Mouse (Mus musculus) kidney, adult 2 months (tissue): ENCODE results near the gene Clpsl2. TPM values are rescaled to one million over a fixed set of nuclear protein-coding genes. Genes with fewer than 3 reads are reported as not detected.

Source experiments
- DNase-seq: peaks from one replicate; pipeline ENCODE4 v3.0.0; 2021
- H3K27ac ChIP-seq: fragments of 200-500 bp; 2 replicates; pipeline ENCODE4 v1.5.1; 2012; ENCODE audit warnings: low read depth, low read length, control low read depth, inconsistent platforms; ENCODE audit not compliant: insufficient read depth
- H3K27me3 ChIP-seq: fragments of 200-500 bp; replicated peaks from 2 replicates; pipeline ENCODE4 v1.6.1; 2012; ENCODE audit warnings: mild to moderate bottlenecking, moderate library complexity, low read length, inconsistent platforms; ENCODE audit not compliant: control insufficient read depth, insufficient read depth
- H3K36me3 ChIP-seq: fragments of 200-500 bp; 2 replicates; pipeline ENCODE4 v1.6.1; 2012; ENCODE audit warnings: mild to moderate bottlenecking, moderate library complexity, low read length, inconsistent platforms; ENCODE audit not compliant: control insufficient read depth, insufficient read depth
- H3K4me1 ChIP-seq: fragments of 200-500 bp; 2 replicates; pipeline ENCODE4 v1.6.1; 2011; ENCODE audit warnings: low read length; ENCODE audit not compliant: control insufficient read depth, insufficient read depth
- H3K4me3 ChIP-seq: fragments of 200-500 bp; 2 replicates; pipeline ENCODE4 v1.5.1; 2011; ENCODE audit warnings: mild to moderate bottlenecking, low read depth, low read length, control low read depth; ENCODE audit not compliant: insufficient read depth
- CTCF ChIP-seq: fragments of 200-500 bp; conservative IDR thresholded peaks from 2 replicates; pipeline ENCODE4 v1.5.1; 2011; ENCODE audit warnings: low read depth, mild to moderate bottlenecking, control low read depth, low read length, moderate library complexity, mixed read lengths; ENCODE audit not compliant: insufficient read depth, insufficient read length
- POLR2A ChIP-seq: fragments of 200-500 bp; IDR thresholded peaks from one replicate; pipeline ENCODE4 v1.6.1; 2011; ENCODE audit warnings: low read depth, low read length, control low read depth
- WGBS: fragments of 180-500 bp; shearing (Covaris S2); methylation state at CpG from one replicate; pipeline ENCODE4 v1.1.7; 2018; 5-methylcytosine and 5-hydroxymethylcytosine counted together
- polyA plus RNA-seq: library from polyadenylated mRNA; depleted of rRNA; stranded (reverse); fragments of >200 nt; gene quantifications from 2 replicates; pipeline ENCODE4 v1.2.3, GENCODE M21; 2012

The Clpsl2 gene
- polyA plus RNA-seq, 1 experiment, result not detected

DNA sequence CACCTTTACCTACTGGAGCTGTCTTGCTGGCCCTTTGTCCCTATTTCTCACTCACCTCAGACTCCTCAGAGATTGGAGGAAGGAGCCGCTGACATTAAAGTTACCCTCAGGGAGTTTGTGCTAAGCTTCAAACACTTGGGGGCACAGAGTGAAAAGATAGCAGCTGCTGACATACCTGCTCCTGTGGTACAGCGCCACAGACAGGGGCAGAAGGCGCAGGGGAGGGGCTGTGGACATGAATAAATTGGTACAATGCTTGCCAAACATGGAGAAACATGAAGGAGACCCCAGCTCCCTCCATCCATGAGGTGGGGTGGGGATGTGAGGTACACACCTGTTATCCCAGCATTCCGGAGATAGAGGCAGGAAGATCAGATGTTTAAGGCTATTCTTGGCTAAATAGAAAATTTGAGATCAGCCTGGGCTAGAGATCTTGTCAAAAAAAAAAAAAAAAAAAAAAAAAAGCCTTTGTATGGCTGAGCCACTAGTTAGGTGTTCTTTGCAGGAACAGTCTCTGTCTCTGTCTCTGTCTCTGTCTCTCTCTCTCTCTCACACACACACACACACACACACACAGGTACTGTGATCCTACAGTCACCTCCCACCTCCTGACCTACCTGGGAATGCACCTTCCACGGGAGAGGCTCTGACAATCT, 28.0 kb upstream of the Clpsl2 start:
- peak; percentile 25 for DNase-seq
- H3K27me3 ChIP-seq, result no peaks in the 10 kb centered on the region
- H3K27ac ChIP-seq, result peak overlapping the region; percentile 3; the same call in 1 of the 2 replicates
- TF ChIP-seq POLR2A, result no peak
- TF ChIP-seq CTCF, result no peak
- peaks cover 28% of the 10 kb centered on the region for H3K4me1 ChIP-seq
- H3K36me3 ChIP-seq, result no peaks in the 10 kb centered on the region
- H3K4me3 ChIP-seq, result no peak overlapping the region
- 68% methylated on average over 5 of the region's 5 CpGs for WGBS

DNA sequence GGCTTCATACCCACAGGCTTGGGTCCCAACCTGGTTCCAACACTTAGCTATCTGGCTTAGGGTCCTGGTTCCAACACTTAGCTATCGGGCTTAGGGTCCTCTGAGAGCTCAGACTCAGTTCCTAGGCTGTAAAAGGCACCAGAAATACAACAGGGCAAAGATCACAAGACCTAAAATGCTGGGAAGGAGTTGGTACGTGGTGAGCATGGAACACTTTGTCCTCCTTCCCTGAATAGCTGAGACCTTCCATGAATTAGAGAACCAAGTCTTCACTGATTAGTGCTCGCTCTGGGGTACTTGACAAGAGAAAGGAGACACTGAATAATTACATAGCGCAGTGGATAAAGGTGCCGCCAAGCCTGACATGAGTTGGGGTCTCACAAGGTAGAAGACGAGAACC, 27.3 kb upstream of the Clpsl2 start:
- TF ChIP-seq CTCF, result no peak
- TF ChIP-seq POLR2A, result no peak
- WGBS, result 30% methylated on average over 6 of the region's 6 CpGs
- Histone ChIP-seq H3K27ac (peak overlapping the region; percentile 81), H3K4me3 (peak overlapping the region; percentile 62), H3K4me1 (peaks cover 26% of the 10 kb centered on the region), H3K27me3 (no peaks in the 10 kb centered on the region), H3K36me3 (no peaks in the 10 kb centered on the region)
- DNase-seq, result peak; percentile 79

DNA sequence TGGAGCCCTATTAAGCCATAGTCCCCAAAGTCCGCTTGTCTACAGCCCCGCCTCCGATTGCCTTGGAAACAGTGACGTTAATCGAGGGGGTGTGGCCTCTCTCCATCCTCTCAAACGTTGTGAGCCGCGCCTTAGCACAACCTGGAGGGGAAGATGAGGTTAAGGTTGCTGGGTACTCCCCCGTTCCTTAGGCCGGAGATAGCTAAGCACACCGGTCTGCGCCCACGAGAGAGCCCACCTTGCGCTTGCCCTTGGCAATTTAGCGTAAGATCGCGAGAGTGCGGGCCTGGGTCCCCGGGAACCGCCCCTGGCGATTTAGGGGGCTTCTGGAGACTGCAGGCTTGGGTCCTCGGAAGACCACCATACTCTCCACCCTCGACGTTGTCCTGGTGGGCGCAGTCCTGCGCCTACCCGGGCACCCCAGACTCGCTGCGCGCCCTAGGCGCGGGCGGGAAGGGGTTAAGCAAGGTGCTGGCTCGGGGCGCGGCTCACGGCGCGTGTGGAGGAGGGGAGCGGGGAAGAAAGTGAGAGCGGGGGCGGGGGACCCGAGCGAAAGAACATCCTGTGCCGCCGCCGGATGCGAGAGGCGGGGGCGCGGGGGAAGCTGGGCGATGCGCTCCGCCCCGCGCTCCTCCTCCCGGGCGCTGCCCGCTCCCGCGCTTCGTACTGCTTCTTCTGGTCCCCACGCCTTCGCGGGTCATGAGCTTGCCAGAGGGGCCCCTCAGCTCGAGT, 26.4 kb upstream of the Clpsl2 start:
- H3K4me1 ChIP-seq, result peaks cover 28% of the 10 kb centered on the region

DNA sequence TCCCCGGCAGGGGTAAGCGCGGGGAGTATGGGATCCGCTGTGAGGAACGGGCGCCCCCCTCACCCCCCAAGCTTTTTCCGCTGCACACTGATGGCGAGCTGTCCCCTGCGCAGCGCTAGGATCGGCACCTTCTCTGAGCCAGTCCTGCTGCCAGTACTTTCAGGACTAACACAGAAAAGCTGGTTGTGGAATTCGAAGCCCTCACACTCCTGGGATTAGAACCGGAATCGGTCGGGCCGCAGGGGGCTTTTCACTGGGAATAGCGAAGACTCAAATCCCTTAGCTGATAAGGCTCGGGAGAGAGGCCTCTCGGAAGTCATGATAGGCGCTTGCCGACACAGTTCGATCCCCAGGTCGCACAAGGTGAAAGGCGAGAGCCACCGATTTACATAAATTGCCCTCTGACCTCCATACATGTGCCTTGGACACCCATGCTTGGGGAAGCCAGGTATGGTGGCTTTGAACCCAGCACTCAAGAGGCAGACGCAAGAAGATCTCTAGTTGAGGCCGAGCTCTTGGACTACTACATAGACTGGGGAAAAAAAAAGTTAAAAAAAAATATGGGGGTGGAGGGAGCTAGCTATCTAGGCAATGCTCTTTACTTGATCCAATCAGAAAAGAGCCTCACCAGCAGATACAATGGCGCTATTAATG, 25.7 kb upstream of the Clpsl2 start:
- Histone ChIP-seq H3K4me1 (peaks cover 27% of the 10 kb centered on the region), H3K4me3 (peak overlapping the region; percentile 62)

More for the DNA sequence above, 26.4 kb upstream of the Clpsl2 start:
- peak; percentile 98 for DNase-seq
- Histone ChIP-seq H3K4me3 (peak overlapping the region; percentile 62), H3K36me3 (no peaks in the 10 kb centered on the region), H3K27ac (peak overlapping the region; percentile 63), H3K27me3 (no peaks in the 10 kb centered on the region)
- TF ChIP-seq POLR2A (peak; percentile 90), CTCF (no peak)
- WGBS, result under 1% methylated on average over 66 of the region's 66 CpGs

DNA sequence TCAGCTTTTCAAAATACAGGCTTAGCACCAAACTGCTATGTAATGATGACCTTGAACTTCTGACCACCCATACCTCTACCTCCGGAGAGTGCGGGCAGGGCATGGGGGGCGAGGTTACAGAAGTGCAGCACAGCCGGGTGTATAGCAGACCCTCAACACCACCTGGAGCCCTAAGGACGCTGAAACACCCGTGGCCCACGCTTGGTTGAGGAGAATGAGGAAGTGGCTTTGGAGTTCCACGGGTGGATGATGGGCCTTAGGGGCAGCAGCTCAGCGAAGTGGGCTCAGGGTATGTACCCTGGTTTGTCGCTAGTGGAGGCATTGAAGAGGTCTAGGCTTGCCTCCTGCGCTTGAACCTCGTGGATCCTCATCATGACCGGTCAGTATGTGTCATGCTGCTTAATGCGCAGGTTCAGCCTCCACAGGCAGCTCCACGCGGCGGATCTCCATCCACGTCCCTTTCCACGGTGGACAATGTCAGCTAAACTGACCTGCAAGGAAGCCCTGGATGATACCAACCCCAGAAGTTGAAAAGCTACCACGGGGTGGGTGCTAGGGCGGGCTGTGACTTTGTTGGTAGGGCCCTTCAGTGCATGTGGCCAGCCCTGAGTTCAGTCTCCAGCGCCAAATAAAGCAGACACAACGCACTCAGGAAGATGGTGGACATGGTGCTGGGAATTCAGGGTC, 25.1 kb upstream of the Clpsl2 start:
- WGBS, result 86% methylated on average over 23 of the region's 23 CpGs
- peak; percentile 20 for DNase-seq

More for the DNA sequence above, 25.7 kb upstream of the Clpsl2 start:
- peak overlapping the region; percentile 63 for H3K27ac ChIP-seq
- no peak for DNase-seq
- H3K36me3 ChIP-seq, result no peaks in the 10 kb centered on the region
- H3K27me3 ChIP-seq, result no peaks in the 10 kb centered on the region
- 22% methylated on average over 28 of the region's 28 CpGs for WGBS
- no peak for TF ChIP-seq CTCF

DNA sequence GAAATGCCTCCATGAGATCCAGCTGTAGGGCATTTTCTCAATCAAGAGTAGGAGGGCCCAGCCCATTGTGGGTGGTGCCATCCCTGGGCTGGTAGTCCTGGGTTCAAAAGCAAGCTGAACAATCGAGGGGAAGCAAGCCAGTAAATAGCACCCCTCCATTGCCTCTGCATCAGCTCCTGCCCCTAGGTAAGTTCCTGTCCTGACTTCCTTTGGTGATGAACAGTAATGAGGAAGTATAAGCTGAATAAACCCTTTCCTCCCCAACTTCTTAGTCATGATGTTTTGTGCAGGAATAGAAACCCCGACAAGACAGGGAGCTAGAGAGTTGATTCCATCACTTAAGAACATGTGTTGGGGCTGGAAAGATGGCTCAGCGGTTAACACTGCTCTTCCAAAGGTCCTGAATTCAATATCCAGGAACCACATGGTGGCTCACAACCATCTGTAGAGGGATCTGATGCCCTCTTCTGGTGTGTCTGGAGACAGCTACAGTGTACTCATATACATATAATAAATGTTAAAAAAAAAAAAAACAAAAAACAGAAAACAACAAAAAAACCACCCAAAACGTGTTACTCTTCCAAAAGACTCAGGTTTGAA, 24.3 kb upstream of the Clpsl2 start:
- no peak overlapping the region for H3K27ac ChIP-seq
- peak; percentile 14 for DNase-seq
- H3K4me3 ChIP-seq, result no peak overlapping the region
- no peak for TF ChIP-seq CTCF
- no peak for TF ChIP-seq POLR2A
- H3K36me3 ChIP-seq, result no peaks in the 10 kb centered on the region
- WGBS, result 79% methylated on average over 4 of the region's 4 CpGs
- peaks cover 18% of the 10 kb centered on the region; the same call in 1 of the 2 replicates for H3K4me1 ChIP-seq
- H3K27me3 ChIP-seq, result no peaks in the 10 kb centered on the region

More for the DNA sequence above, 25.1 kb upstream of the Clpsl2 start:
- peak overlapping the region; percentile 10; the same call in 1 of the 2 replicates for H3K4me3 ChIP-seq
- no peak for TF ChIP-seq POLR2A
- TF ChIP-seq CTCF, result no peak
- peaks cover 20% of the 10 kb centered on the region for H3K4me1 ChIP-seq
- peak overlapping the region; percentile 63; the same call in 1 of the 2 replicates for H3K27ac ChIP-seq
- H3K27me3 ChIP-seq, result no peaks in the 10 kb centered on the region
- H3K36me3 ChIP-seq, result no peaks in the 10 kb centered on the region
